Mouse (Mus musculus) heart, postnatal 36 days (tissue): ENCODE results near the gene B3gnt8. TPM values are rescaled to one million over a fixed set of nuclear protein-coding genes. Genes with fewer than 3 reads are reported as not detected.
"Not testable (repeated sequence)": the region's sequence is repeated elsewhere in the genome, so short reads cannot be mapped to it uniquely, and the experiment has no call there.

Experiments used
- DNase-seq, 2 experiments: peaks; one replicate each; pipeline ENCODE4 v3.0.0; 2021 to 2022
- intact Hi-C: fragments of 180-260 bp; cut with DNase I; formaldehyde crosslinking; loops from one replicate; pipeline ENCODE4 v1.15.1; 2025
- total RNA-seq, 2 experiments: library from RNA; stranded (reverse); gene quantifications; 2 replicates each; pipeline ENCODE4 v1.2.3; 2021

Gene B3gnt8
- total RNA-seq = 1 to 10 TPM; 2.6 to 4.6 TPM

- intact Hi-C loops = no loop called here
- peak; percentile 64 to 79 for DNase-seq
These were observed at the start of gene B3gnt8 for GRCm38 (mm10) chr7:25626509-25627430. Gene B3gnt8, plus strand, starts transcription at chr7:25626654.

DNA sequence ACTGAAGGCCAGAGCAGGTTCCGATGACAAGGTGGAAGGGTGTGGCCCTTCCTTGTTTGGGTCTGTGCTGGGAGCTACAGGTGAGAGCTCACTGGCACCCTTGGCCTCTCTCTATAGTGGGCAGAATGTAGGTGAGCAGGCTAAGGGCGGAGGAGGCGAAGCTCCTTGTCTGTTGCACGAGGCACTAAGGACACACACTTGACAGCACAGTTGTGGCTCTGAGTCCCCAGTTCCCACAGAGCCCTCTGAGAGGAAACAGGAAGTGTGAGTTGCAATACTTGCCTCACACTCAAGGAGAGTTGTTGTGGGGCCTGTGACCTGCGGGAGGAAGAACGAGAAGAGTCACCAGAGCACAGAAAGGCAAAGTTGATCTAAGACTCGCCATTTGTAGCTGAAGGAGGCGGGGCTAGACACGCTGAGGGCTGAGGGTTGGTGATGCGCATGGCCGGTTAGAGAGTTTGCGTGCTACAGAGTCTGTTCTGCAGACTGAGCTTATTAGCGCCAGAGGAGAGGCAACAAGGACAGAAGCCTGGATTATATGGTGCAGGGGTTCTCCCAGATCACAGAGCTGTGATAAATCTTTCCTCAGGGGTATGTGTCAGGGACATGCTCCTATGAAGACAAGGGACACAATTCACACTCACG, 49.5 kb upstream of the B3gnt8 start:
- not testable (repeated sequence) for DNase-seq
- intact Hi-C loops = loop anchor here (5.0 kb wide), 1 partner anchor 740 kb away; no protein-coding TSS in a partner anchor

- intact Hi-C loops = loop anchor here (5.0 kb wide), 1 partner anchor 742 kb away; no protein-coding TSS in a partner anchor
- DNase-seq = no peak
These were observed 47.0 kb upstream of the B3gnt8 start for GRCm38 (mm10) chr7:25579441-25579840.

GRCm38 (mm10) chr7:25582301-25582810, 44.1 kb upstream of the B3gnt8 start:
- intact Hi-C loops = no loop called here
- no peak for DNase-seq

DNA sequence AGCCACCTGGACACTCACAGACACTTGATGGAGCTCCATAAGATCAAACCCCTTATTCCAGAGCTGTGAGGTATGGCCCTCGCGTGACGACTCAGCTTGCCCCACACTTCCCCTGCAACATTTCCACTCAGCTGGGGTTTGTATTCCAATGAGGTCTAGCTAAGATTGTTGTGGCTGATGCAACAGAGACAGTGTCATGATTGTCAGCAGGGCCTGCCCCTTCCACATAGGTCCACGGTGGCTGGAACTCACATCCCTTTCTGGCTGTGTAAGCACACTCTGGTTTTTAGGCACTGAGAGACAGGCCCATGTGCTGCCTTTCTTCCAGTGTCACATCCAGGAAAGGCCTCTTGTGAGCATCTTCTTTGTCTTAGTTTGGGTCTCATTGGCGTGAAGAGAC, 41.8 kb upstream of the B3gnt8 start:
- DNase-seq = no peak
- intact Hi-C loops = no loop called here

- intact Hi-C loops = no loop called here
- no peak for DNase-seq
These were observed 40.9 kb upstream of the B3gnt8 start for GRCm38 (mm10) chr7:25585351-25586204.

DNA sequence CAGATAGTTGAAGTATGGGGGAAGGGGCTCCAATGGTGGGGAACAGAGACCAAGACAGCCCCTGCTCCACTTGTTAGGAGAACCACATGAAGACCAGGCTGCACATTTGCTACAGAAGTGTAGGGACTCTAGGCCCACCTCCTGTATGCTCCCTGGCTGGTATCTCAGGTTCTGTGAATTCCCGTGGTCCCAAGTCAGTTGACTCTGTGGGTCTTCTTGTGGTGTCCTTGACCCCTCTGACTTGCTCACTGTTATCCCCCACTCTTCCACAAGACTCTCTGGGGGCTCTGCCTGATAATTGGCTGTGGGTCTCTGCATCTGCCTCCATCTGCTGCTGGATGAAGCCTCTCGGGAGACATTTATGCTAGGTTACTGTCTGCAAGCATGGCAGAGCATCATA, 35.2 kb upstream of the B3gnt8 start:
- intact Hi-C loops = no loop called here

GRCm38 (mm10) chr7:25593859-25594258, 32.6 kb upstream of the B3gnt8 start:
- intact Hi-C loops = no loop called here
- no peak for DNase-seq

More for the DNA sequence above, 35.2 kb upstream of the B3gnt8 start:
- no peak for DNase-seq

DNA sequence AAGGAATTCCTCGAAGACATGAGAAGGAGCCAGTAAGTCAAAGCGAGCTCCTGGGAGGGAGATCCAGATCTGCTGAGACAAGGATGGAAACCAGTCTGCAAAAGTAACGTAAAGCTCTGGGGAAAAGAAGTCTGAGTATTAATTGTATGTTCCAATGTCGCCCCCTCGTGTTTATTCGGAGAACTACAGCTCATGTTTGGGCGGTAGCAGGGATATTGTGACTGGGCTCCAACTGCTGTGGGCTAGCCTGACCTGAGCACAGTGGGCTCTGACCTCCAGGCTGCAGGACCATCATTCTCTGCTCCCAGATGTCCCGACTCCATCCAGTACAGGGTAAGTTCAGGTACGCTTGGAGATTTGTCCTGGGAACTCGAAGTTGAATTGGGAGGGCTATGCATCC, 26.8 kb upstream of the B3gnt8 start:
- DNase-seq = peak; percentile 72 to 79
- intact Hi-C loops = loop anchor here (1.0 to 2.0 kb wide), 2 partner anchors 113 to 175 kb away; no protein-coding TSS in a partner anchor

- no peak for DNase-seq
These were observed 25.8 kb upstream of the B3gnt8 start for GRCm38 (mm10) chr7:25600666-25601065.

GRCm38 (mm10) chr7:25601346-25601745, 25.1 kb upstream of the B3gnt8 start:
- intact Hi-C loops = loop anchor here (2.0 kb wide), 1 partner anchor 177 kb away; no protein-coding TSS in a partner anchor
- no peak for DNase-seq

More at GRCm38 (mm10) chr7:25600666-25601065, 25.8 kb upstream of the B3gnt8 start:
- intact Hi-C loops = loop anchor here (2.0 kb wide), 1 partner anchor 176 kb away; no protein-coding TSS in a partner anchor

DNA sequence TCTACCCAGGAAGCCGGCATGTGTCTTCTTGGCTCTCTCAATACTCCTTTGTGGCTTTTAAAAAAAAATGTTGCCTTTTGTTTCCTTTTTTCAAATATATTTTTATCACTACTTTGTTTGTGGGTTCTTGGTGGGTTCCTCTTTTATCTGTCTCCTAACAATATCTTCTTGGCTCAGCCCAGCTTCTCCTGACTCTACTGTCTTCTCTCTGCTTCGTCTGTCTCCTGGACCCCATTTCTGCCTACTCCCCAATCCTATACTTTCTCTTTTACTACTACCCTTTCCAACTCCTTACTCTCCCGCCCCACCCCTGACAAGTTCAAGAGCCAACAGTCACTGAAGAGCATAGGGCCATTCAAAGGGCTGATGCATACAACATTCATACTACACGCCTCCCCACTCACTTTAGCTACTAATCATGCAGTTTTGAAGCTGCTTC, 19.8 kb upstream of the B3gnt8 start:
- no peak for DNase-seq
- intact Hi-C loops = no loop called here

DNA sequence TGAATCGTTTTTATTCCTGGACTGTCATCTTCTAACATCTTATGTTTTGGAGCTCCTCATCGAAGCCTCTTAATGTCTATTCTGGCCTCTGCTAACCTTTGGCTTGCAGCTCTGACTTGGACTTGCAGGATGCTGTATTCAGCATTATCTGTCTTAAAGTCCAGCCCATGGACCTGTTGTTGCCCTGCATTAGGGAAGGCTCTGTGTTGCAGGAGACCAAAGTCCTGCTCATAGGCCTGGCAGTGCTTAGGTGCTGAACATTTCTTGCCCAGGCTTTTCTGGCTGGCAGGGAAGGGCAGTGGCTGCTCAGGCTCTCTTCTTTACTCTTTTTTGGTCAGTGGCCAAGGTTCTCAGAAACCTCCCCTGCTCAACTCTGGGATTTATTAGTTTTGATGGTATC, 19.3 kb upstream of the B3gnt8 start:
- intact Hi-C loops = no loop called here
- no peak for DNase-seq

- intact Hi-C loops = no loop called here
- DNase-seq = no peak
These were observed 16.4 kb upstream of the B3gnt8 start for GRCm38 (mm10) chr7:25610056-25610455.

GRCm38 (mm10) chr7:25611501-25611900, 15.0 kb upstream of the B3gnt8 start:
- no peak for DNase-seq
- intact Hi-C loops = no loop called here

GRCm38 (mm10) chr7:25614086-25614485, 12.4 kb upstream of the B3gnt8 start:
- no peak for DNase-seq
- intact Hi-C loops = no loop called here

DNA sequence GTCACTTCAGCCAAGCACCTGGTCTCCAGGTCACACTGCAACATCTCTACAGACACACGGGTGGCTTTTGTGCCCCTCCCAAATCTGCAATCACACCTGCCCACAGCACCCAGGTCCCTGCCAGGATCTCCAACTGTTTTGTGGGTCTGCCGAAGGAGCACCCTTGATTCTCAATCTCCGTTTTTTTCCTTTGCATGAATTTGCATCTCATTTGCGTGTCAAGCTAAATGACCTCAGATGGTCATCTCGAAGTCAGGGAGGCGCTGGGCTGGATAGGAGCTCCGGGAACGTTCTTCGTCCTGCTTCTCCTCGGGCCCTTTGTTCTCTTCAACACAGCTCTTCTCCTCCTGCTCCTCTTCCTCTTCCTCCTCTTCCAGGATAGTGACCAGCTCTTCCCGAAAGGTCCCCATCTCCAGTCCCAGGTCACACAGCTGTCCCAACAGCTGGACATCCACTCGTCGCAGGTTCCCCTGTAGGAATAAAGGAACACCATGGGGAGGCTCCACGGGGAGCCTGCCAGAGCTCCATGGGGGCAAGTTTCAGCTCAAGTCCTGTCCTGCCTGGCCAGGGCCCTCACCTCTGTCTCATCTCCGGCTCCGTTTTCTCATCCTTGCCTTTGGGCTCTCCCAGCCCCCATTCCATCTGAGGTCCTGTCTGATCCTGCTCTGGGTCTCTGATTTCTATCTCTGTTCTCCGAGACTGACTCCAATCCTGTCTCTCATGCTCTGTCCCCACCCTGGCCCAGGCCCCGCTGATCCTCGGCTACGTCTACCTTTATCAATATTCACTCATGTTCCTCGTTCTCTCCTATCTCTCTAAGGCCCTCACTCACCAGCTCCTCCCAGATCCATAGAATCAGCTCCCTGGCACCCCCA, 11.4 kb upstream of the B3gnt8 start:
- intact Hi-C loops = no loop called here
- no peak for DNase-seq

GRCm38 (mm10) chr7:25615706-25616011, 10.8 kb upstream of the B3gnt8 start, which contains the start of gene Erich4:
Gene Erich4, minus strand, starts transcription at chr7:25615892.
- intact Hi-C loops = no loop called here
- DNase-seq = no peak
